Mouse (Mus musculus) embryo, embryonic 9.5 days (tissue): ENCODE data around the gene Col8a2.

Experiments
- DNase-seq: peaks from one replicate; pipeline ENCODE4 v3.0.0-alpha.2; 2017; ENCODE audit errors: extremely low spot score

The Col8a2 gene

DNA sequence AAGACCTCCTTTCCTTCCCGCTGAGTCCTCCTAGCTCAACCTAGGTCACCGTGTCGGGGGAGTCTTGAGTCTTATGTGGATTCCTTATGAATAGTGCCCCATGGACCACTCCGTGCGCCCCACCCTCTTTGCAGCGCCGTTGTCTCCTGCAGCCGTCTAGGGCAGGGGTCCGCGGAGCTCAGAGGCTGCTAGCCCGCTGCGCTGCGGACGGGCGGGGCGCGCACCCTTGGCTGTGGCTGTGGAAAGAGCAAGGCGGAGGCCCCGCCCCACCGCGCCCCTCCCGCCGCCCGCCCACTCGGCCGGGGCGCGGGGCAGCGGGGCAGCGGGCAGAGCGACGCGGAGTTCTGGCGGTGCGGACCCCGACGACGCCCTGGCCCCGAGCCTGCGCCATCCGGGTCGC lies at the start of gene Col8a2:
Gene Col8a2, plus strand, starts transcription at position 302 of the 400 bp plus-strand sequence.
- DNase-seq: peak; percentile 28

DNA sequence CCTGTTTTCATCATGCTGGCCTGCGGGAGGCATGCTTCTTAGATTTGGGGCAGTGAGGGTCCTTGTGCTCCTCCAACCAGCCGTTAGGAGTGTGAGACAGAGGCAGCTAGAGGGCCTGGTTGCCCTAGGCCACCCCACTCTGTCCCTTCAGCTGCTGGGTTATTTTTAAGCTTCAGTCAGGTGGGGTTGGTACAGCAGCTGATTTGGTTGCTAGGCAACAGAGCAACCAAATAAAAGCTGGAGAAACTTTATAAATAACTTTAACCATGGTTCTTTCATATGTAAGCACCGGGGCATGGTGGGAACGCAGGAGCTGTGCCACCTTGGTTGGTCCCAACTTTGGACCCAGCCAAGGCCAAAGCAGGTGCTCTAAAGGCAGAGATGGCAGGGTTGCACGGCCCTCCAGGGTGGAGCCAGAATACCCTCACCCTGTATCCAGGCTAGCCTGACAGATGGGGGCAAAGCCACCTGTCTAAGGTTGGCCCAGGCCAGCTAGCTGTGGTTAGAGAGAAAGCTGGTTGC lies 48.8 kb upstream of the Col8a2 start:
- DNase-seq: no peak

DNA sequence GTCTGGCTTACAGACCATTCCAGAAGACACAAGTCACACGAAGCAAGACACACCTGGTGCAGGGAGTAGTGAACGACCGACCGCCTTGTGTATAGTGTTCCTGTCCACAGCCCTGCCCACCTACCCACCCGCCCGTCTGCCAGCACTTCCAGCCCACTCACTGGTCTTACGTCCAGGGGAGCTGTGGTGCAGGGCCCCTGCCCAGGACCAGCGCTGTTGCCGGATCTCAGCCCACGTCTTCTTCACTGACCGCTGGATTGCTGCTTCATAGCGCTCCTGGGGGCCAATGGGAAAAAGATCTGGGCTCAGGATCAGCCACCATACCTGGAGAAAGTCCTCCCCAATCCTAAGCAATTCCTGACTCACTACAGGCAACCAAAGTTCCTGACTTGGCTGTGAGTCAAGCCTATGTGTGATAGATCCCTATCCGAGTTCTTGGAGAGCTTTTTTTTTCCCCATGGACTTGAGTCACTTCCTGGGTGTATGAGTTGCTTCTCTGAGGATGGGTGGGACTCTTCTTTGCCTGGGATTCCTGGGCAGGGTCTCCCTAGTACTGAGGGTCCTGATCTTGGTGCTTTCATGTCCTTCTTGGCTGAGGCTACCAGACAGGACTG lies 46.6 kb upstream of the Col8a2 start:
- no peak for DNase-seq

DNA sequence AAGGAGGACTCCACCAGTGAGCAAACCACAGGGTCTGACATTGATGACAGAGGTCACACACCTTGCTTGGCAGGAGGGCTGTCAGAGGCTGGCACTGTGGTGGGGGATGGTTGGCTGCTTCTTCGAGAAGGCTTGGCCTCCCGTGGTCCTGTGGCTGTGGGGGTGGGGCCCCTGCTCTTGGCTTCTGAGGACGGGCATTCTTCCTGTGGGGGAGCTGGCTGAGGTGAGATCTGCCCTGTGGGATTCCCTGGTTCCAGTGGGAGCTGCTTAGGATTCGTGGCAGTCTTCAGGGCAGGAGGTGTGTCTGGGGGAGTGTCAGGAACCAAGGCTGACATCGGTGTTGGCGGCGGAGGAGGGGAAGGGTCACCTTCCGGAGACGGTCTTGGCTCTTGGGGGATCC lies 44.6 kb upstream of the Col8a2 start:
- DNase-seq: no peak

DNA sequence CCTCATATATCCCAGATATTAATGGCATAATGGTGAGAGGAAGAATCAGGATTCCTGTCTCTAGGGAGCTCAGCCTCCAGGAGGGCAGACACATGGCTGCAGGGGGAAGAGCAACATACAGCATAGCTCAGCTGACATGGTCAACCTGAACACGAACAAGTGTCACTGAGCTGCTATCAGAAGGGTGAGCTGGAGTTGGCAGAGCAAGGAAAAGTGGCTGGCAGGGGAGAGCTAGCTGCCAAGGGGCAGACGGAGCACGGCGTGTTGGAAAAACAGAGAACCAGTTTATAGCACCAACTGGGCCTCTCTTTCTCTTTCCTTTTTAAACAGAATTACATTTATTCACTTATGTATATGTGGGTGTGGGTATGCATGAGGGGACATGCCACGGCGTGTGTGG lies 44.1 kb upstream of the Col8a2 start:
- DNase-seq: no peak

DNA sequence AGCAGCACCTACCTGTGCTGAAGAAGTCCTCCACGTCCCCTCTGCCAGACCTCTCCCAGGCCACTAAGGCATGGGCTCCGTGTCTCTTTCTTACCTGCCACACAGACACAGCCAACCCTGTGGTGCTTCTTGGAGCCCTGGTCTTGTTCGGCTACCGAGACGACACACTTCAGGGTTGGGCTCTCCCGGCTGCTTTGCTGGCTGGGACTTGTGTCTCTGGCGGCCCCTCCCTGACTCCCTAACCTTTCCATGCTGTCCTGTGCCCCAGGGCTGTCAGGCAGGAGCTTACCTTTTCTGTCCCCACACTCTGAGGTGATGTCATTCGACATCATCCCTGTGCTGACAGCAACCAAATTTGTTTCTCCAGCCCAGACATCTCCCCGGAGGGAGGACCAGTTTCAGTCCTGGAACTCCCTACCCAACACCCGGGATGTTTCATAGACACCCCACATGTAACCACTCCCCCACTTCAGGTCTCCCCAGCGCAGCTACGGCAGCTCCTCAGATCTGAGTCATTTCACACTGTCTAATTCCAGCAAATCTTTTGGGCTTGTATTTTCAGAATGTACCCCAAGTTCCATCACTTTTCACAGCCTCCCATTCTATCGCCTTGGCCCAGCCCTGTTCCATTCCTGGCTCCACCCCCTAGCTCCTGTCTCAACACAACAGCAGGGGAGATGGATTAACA lies 40.2 kb upstream of the Col8a2 start:
- DNase-seq: no peak

DNA sequence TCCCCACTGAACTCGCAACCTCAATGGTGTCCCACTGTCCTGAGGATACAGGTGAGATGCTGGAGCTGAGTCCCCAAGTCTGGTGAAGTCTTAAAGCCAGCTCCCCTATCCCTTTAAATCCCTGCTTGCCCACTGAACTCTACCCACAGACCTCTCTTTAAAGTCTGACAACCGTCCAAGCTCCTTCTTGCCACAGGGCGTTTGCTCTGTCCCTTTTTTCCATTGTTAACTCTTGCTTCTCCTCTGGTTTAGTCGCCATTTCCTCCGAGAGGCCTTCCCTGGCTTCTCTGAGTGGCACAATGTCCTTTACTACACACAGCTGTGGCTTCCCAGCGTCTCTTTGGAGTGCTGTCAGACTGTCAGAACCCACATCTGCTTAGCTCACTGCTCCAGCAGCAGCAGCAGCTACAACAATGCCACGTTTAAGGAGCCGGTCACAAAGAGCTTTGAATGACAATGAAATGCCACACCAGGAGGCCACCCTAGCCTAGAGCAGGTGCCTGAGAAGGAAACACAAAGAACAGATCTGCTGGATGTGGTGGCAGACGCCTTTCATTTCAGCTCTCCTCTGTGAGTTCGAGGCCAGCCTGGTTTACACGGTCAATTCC lies 38.2 kb upstream of the Col8a2 start:
- peak; percentile 21 for DNase-seq

DNA sequence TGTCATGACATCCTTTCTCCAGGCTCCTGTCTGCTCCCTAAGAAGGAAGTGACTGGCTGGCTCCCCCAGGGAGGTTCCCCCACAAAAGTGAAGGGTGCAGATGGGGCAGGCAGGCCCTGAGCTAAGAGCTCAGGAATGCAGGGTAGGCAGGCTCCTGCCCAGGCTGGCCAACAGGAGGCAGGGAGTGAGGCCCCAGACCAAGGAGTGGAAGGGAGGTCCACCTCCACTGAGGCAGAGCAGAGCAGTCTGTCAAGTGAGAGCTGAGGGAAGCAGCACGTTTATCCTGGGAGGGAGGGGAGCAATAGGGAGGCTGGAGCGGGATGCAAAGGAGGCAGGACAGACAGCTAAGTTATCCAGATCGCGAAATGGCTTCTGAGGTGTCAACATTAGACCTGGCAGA lies 35.9 kb upstream of the Col8a2 start:
- no peak for DNase-seq

DNA sequence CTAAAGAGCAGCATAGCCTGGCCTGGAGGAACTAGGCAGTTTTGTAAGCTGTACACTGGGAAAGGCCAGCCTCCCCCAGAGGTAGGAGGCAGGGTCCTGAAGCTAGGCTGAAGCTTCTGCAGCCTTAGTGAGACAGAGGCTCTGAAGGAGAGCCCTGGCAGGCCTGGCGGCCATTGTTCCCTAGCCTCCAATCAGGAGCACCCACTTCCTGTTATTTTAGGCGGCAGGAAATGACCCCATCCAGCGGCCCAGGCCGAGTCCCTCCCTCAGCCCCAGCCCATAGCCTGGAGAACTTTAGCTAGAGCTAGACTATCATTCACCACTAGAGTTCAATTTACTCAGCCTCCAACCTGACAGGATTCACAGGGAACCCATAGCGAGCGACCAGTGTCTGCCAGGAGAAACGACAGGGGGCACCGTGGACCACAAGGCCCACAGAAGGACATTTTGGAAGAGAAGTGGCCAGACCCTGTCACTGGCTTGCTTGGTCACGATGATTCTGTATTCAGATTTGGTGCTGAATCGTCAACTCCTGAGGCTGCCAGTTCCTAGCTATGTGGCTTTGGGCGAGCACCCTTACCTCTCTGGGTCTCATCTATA lies 34.8 kb upstream of the Col8a2 start:
- DNase-seq: peak; percentile 14

DNA sequence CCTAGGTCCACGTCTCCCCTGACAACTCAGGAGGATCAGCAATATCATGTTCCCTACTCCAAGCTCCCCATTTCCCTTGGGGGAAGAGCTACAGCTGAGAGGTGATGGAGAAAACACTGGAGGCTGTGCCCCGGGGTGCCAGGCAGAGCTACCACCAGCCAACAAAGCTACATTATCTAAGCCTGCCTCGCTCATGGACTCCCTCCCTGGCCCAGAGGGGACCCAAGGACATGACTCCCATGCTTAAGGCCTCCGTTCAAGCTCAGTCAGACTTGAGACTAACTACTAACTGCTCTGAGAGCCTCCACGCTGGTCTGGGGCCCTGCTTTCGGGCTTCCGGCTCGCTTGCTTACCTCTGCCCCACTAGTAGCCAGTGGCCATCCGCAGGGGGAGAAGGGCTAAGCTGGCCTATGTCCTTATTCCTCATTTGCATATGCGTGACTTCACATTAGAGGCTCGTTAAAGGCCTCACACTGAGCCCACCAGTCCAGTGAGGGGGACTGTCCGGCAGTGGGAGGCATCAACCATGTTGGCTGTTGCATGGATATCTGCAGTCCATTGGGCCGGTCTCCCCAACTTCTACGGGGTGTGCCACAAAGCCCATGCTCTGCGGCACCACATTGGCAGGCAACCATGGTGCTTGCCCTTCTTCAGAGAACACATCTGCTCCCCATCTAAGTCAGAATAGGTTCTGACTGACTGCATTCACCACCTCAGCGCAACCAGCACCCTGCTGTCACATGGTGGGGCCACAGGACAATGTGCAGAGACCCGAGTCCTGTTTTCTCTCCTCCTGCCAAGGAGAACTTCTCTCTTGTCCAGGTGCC lies 34.0 kb upstream of the Col8a2 start:
- DNase-seq: no peak

DNA sequence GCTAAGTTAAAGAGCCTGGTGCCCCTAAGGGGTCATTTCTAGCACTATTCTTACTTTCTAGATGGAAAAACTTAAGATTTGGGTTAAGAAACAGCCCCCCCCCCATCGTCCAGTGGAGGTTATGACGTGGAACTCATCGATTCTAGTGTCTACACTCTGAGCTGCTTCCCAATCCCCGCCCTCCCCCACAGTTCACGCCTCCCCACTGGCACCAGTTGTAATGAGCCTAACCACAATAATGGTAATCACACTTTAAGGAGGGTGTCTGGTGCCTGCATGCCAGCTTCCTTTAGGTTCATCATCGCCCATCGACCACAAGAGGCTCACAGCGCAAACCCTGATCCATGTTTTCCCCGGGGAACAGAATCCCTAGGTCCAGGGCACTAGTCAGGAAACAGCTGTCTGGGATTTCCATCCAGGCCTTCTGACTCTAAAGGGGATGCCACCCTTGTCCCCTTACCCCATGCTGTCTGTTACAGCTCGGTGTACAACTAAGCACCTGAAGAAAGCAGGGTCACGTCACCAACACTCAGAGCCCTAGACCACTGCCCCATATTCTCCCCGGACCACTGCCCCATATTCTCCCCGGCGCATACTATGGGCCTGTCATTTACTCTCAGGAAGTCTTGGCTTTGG lies 32.8 kb upstream of the Col8a2 start:
- no peak for DNase-seq

DNA sequence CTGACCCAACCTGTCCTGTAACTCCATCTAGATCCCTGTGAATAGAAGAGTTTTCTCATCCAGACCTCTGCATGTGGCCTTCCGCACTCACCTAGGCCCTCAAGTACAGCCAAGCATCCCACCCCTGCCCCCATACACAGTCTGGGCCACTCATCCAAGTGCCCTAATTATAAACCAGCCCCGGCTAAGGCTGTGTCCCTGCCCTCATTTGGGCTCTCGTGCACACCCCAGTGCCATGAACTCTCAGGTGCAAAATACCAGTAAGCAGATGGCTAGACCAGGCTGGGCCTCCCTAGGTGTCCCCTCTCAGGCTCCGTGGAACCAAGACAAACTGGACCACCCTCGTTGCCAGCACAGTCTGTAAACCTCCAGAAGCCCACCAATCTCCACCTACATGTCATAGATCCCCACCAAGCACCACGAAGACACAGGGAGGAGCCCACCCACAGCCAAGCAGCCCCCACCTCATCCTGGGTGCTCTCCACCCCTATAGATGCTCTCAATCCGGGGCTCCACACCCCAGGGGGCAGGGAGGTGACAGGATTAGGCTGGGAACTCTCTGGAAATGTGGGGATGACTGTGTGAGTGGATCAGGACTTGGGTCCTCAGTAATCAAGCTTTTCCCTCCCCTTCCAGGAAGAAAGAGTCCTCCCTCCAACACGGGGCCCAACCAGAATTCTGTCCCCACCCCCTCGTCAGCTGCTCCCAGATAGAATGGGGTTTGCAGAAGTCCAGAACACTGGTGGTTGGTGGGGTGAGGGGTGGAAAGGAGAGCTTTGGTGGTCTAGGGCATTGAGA lies 32.1 kb upstream of the Col8a2 start:
- peak; percentile 39 for DNase-seq

DNA sequence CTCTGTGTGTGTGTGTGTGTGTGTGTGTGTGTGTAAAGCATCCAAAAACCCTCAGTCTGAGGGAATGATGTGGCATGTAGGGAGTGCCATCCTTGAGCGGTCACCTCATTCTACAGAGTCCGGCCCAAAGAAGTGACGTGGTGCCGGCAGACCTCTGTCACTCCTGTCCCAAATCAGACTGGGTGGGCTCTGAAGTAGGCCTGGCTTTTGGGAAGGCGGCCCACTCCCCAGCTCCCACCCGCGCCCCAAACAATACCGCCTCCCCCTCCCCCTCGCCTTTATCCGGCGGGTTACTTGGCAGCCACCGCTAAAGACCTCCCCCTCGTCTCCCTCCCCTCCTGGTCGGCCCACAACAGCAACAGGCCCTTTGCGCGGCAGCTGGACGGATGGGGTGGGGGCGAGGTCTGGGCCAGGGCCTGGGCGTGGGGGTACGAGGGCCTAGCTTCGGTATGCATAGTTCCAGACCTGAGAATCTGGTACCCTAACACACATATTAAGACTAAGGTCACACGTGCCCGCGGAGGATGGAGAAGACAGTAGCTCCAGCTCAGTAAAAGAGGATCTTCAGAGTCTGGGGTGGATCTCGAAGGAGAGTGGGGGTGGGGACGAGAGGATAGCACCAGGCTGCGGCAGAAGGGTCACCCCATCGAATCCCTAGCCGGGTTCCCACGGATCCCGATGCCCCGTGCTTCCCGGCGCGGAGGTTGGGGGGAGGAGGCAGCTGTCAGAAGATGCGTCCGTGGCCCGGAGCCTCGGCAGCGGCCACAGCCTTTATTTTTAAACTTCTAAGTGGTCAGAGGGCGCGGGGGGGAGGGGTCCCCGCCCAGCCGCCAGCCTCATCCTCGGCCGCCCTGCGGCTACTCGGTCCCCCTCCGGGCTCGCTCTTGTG lies 31.2 kb upstream of the Col8a2 start:
- DNase-seq: peak; percentile 69

DNA sequence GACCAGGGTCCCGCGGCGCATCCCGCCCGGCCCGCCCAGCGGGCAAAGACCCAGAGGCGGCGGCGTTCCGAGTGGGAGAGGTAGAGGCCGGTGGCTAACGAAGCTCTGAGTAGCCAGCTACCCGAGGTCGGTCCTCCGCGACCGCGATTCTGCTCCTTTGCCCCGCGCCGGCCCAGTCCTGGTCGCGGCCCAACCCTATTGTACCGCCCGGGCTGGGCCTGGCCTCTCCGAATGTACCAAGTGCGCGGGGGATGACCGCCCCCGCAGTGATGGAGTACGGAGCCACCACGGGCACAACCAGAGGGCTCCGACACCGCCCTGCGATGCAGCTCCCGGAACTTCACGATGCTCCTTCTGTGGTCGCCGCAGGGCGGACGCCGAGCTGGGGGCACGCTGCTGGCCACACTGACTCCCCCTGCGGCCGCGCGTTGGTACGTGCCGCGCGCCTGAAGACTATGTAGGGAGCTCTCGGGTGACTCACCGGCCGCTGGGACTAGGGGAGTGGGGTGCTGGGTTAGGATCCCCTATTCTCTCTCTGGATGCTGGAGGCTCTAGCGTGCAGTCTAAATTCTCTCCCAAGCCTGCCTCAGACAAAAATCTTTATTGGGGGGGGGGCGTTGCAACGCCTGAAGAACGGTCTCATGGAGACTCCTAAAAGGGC lies 30.3 kb upstream of the Col8a2 start, which contains the start of gene Map7d1:
Gene Map7d1, minus strand, starts transcription at position 213 of the 661 bp plus-strand sequence.
- peak; percentile 91 for DNase-seq

DNA sequence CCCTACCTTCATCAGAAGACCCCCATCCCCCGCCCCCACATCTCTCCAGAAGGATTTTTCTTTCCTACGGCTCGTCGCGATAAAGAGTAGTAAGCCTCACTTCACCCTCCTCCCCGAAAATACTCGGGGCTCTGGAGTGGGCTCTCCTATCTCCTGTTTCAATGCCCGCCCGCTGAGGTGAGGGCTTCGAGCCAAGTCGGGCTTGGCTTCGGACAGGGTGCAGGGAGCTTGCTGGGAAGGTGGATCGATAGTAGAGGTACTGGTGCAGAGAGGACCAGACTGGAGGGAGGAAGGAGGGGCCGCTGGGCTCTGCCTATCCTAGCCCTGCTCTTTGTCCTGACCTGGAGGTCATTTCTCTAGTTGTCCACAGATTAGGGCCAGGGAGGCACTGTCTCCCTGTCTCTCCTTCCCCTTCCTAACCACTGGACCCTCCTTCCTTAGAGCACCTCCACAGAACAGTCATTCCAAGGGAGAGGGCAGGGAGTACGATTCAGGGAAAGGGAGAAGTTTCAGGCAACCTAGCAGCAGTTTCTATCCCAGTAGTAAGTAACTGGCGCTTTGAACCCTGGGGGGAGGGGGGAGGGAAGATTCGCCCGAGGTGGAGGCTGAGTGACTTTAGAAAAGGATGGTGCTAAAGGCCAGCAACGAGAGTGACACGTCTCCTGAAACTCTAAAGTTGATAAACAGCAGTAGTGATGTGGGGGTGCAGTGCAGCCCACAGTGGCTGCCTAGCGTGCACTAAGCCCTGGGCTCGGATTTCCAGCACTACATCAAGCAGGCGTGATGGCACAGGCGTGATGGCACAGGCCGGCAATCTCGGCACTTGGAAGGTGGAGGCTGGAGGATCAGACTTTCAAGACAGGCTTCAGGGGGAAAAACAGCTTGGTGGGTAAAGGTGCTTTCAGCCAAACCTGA lies 29.4 kb upstream of the Col8a2 start:
- peak; percentile 81 for DNase-seq

DNA sequence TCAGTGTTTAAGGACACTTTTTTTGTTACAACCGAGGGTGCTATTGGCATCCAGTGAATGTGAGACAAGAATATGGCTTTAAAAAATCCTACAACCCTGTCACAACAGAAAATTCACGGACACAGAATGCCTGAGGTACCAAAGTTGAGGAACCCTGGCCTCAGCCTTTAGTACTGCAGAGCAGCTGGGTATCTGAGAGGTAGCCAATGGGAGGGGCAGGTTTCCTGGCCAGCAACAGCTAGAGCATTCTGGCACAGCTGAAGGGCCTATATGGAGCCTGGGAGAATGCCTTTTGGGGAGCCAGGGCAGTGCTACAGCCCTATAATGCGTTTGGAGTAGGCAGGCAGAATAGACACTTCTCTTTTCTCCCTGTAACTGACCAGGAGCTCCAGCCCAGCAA lies 27.5 kb upstream of the Col8a2 start:
- no peak for DNase-seq

DNA sequence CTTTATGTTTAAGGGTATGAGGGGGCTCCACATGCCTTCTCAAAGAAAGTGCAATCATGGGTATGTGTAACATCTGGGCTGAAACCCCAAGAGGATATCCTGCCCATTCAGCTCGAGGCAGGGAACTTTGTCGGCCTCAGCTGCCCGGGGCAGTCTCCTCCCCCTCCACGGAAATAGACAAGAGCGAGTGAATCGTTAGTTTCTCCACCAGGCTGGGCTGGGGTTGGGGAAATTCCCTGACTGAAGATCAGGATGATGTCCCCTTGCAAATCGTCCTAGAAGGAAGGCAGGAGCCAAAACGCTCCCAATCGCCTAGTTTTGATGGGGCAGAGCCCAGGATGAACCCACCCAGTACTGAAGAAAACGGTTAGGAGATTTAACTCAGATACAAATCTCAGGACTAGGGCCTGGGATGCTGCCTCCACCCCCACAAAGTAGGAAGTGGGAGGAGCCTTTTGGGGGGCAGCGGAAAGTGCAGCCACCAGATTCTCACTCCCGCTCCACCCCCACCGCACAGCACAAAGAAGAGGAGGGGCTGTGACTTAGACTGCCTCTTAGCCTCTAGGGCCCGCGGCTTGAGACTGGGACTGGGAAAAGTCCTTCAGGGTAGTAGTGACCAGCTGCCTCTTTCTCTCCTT lies 27.0 kb upstream of the Col8a2 start:
- peak; percentile 88 for DNase-seq
